Mouse (Mus musculus): ENCODE data around the gene Odf3b. TPM values are rescaled to one million over a fixed set of nuclear protein-coding genes. Genes with fewer than 3 reads are reported as not detected.

Odf3b gene
- polyA plus RNA-seq, 1 experiment from 2014 or later = 0.80 TPM

DNA sequence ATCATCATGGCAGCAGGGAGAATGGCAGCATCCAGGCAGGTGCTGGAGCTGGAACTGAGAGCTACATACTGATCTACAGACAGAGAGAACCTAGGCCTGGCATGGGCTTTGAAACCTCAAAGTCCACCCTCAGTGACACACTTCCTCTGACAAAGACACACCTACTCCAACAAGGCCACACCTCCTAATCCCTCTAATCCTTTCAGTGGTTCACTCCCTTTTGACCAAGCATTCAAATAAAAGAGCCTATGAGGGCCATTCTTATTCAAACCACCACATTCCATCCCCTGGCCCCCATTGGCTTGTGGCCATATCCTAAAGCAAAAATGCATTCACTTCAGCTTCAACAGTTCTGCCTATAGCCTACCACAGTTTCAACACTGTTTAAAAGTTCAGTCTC lies 27.6 kb upstream of the Odf3b start:
- Histone ChIP-seq H3K4me3 (ENCODE audit: low read depth, low read length) (no peak overlapping the region), H3K4me2 (replicated peaks; ENCODE audit: low read depth, low read length) (no peak overlapping the region), H3K27ac (ENCODE audit: low read length) (no peak overlapping the region), H3K4me1 (ENCODE audit: control insufficient read depth, insufficient read depth, low read length) (no peaks in the 10 kb centered on the region), H3K9me3 (ENCODE audit: control insufficient read depth, low read depth, low read length) (peaks cover 4% of the 10 kb centered on the region; the same call in 1 of the 2 replicates), H3K27me3 (ENCODE audit: control insufficient read depth, insufficient read depth, low read length) (no peaks in the 10 kb centered on the region), H3K9ac (replicated peaks; ENCODE audit: low read depth, low read length) (no peak overlapping the region), H3K36me3 (ENCODE audit: control insufficient read depth, insufficient read depth, low read length) (no peaks in the 10 kb centered on the region)
- ATAC-seq (ENCODE audit: insufficient number of reproducible peaks, insufficient read depth, low FRiP score, low read depth) = no peak

DNA sequence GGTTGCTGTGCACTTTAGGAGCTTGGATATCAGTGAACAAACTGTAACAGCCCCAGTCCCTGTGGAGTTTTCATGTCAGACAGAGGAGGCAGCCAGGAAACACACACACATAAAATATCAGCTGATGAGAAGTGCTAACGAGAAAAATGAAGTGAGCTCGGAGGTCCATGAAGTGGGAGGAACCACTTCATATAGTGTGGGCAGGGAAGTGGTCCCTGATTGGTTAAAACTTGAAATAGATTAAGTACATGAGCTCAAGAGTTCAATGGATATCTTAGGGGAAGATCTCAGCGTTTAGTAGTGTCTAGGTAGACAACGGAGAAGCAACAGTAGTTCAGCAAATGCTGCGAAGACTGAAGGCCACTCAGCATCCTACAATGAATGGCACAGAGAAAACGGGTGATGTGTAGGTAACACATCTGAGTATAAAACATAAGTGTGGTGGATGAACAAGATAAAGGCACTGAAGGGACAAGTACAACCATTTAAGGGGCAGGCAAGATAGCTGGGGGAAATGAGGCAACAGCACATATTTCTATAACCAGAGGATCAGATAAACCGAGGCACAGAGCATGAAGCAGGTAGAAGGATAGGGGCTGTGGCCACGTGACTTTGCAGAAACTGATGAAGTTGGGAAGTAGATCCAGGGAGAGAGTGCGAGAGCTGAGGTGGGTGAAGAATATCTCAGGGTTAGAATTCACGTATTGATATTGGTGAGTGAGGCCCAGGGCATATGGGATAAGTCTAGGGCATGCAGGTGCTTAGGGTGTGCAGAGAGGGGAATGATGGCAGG lies 25.9 kb upstream of the Odf3b start:
- no peak overlapping the region for H3K27ac ChIP-seq (ENCODE audit: low read length)
- H3K9me3 ChIP-seq (ENCODE audit: control insufficient read depth, low read depth, low read length) = peaks cover 4% of the 10 kb centered on the region; the same call in 1 of the 2 replicates
- H3K36me3 ChIP-seq (ENCODE audit: control insufficient read depth, insufficient read depth, low read length) = no peaks in the 10 kb centered on the region
- H3K4me2 ChIP-seq (replicated peaks; ENCODE audit: low read depth, low read length) = no peak overlapping the region
- H3K4me3 ChIP-seq (ENCODE audit: low read depth, low read length) = no peak overlapping the region
- no peak for ATAC-seq (ENCODE audit: insufficient number of reproducible peaks, insufficient read depth, low FRiP score, low read depth)
- H3K9ac ChIP-seq (replicated peaks; ENCODE audit: low read depth, low read length) = no peak overlapping the region
- WGBS = 82% methylated on average over 10 of the region's 10 CpGs
- H3K27me3 ChIP-seq (ENCODE audit: control insufficient read depth, insufficient read depth, low read length) = no peaks in the 10 kb centered on the region
- no peaks in the 10 kb centered on the region for H3K4me1 ChIP-seq (ENCODE audit: control insufficient read depth, insufficient read depth, low read length)

DNA sequence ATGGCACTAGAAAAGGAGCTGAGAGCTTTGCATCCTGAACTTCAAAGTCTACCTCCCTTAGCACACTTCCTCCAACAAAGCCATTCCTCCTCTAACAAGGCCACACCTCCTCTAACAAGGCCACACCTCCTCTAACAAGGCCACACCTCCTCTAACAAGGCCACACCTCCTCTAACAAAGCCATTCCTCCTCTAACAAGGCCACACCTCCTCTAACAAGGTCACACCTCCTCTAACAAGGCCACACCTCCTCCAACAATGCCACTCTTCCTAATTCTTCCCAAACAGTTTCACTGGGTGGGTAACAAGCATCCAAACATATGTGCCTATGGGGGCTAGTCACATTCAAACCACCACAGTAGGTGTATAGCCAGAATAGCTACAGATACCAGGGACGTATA lies 23.4 kb upstream of the Odf3b start:
- no peak for ATAC-seq (ENCODE audit: insufficient number of reproducible peaks, insufficient read depth, low FRiP score, low read depth)
- WGBS = 85% methylated on average over 1 of the region's 1 CpGs
- H3K36me3 ChIP-seq (ENCODE audit: control insufficient read depth, insufficient read depth, low read length) = no peaks in the 10 kb centered on the region
- H3K9ac ChIP-seq (replicated peaks; ENCODE audit: low read depth, low read length) = no peak overlapping the region
- no peak overlapping the region for H3K4me2 ChIP-seq (replicated peaks; ENCODE audit: low read depth, low read length)
- H3K4me3 ChIP-seq (ENCODE audit: low read depth, low read length) = no peak overlapping the region
- H3K27me3 ChIP-seq (ENCODE audit: control insufficient read depth, insufficient read depth, low read length) = no peaks in the 10 kb centered on the region
- no peak overlapping the region for H3K27ac ChIP-seq (ENCODE audit: low read length)
- no peaks in the 10 kb centered on the region for H3K4me1 ChIP-seq (ENCODE audit: control insufficient read depth, insufficient read depth, low read length)
- no peaks in the 10 kb centered on the region for H3K9me3 ChIP-seq (ENCODE audit: control insufficient read depth, low read depth, low read length)

GRCm38 (mm10) chr15:89399716-89400115 lies 20.6 kb upstream of the Odf3b start:
- Histone ChIP-seq H3K4me2 (replicated peaks; ENCODE audit: low read depth, low read length) (no peak overlapping the region), H3K9me3 (ENCODE audit: control insufficient read depth, low read depth, low read length) (no peaks in the 10 kb centered on the region), H3K9ac (replicated peaks; ENCODE audit: low read depth, low read length) (no peak overlapping the region), H3K4me3 (ENCODE audit: low read depth, low read length) (no peak overlapping the region), H3K4me1 (ENCODE audit: control insufficient read depth, insufficient read depth, low read length) (no peaks in the 10 kb centered on the region), H3K36me3 (ENCODE audit: control insufficient read depth, insufficient read depth, low read length) (no peaks in the 10 kb centered on the region), H3K27me3 (ENCODE audit: control insufficient read depth, insufficient read depth, low read length) (no peaks in the 10 kb centered on the region), H3K27ac (ENCODE audit: low read length) (no peak overlapping the region)
- 47% methylated on average over 1 of the region's 1 CpGs for WGBS
- no peak for ATAC-seq (ENCODE audit: insufficient number of reproducible peaks, insufficient read depth, low FRiP score, low read depth)

- H3K9ac ChIP-seq (replicated peaks; ENCODE audit: low read depth, low read length) = no peak overlapping the region
- H3K4me2 ChIP-seq (replicated peaks; ENCODE audit: low read depth, low read length) = no peak overlapping the region
- ATAC-seq (ENCODE audit: insufficient number of reproducible peaks, insufficient read depth, low FRiP score, low read depth) = no peak
- no peak overlapping the region for H3K27ac ChIP-seq (ENCODE audit: low read length)
- no peaks in the 10 kb centered on the region for H3K27me3 ChIP-seq (ENCODE audit: control insufficient read depth, insufficient read depth, low read length)
- 86% methylated on average over 2 of the region's 2 CpGs for WGBS
- no peaks in the 10 kb centered on the region for H3K4me1 ChIP-seq (ENCODE audit: control insufficient read depth, insufficient read depth, low read length)
- H3K36me3 ChIP-seq (ENCODE audit: control insufficient read depth, insufficient read depth, low read length) = no peaks in the 10 kb centered on the region
- no peak overlapping the region for H3K4me3 ChIP-seq (ENCODE audit: low read depth, low read length)
- no peaks in the 10 kb centered on the region for H3K9me3 ChIP-seq (ENCODE audit: control insufficient read depth, low read depth, low read length)
These were observed 19.1 kb upstream of the Odf3b start for GRCm38 (mm10) chr15:89398146-89398545.

- H3K9me3 ChIP-seq (ENCODE audit: control insufficient read depth, low read depth, low read length) = no peaks in the 10 kb centered on the region
- H3K4me1 ChIP-seq (ENCODE audit: control insufficient read depth, insufficient read depth, low read length) = no peaks in the 10 kb centered on the region
- no peaks in the 10 kb centered on the region for H3K27me3 ChIP-seq (ENCODE audit: control insufficient read depth, insufficient read depth, low read length)
- H3K4me3 ChIP-seq (ENCODE audit: low read depth, low read length) = no peak overlapping the region
- 86% methylated on average over 4 of the region's 4 CpGs for WGBS
- no peak for ATAC-seq (ENCODE audit: insufficient number of reproducible peaks, insufficient read depth, low FRiP score, low read depth)
- no peak overlapping the region for H3K9ac ChIP-seq (replicated peaks; ENCODE audit: low read depth, low read length)
- H3K4me2 ChIP-seq (replicated peaks; ENCODE audit: low read depth, low read length) = no peak overlapping the region
- no peak overlapping the region for H3K27ac ChIP-seq (ENCODE audit: low read length)
- H3K36me3 ChIP-seq (ENCODE audit: control insufficient read depth, insufficient read depth, low read length) = no peaks in the 10 kb centered on the region
These were observed 17.8 kb upstream of the Odf3b start for GRCm38 (mm10) chr15:89396883-89397282.

- Histone ChIP-seq H3K27ac (ENCODE audit: low read length) (no peak overlapping the region), H3K4me1 (ENCODE audit: control insufficient read depth, insufficient read depth, low read length) (no peaks in the 10 kb centered on the region), H3K36me3 (ENCODE audit: control insufficient read depth, insufficient read depth, low read length) (no peaks in the 10 kb centered on the region), H3K4me2 (replicated peaks; ENCODE audit: low read depth, low read length) (no peak overlapping the region), H3K9ac (replicated peaks; ENCODE audit: low read depth, low read length) (no peak overlapping the region), H3K27me3 (ENCODE audit: control insufficient read depth, insufficient read depth, low read length) (no peaks in the 10 kb centered on the region), H3K9me3 (ENCODE audit: control insufficient read depth, low read depth, low read length) (no peaks in the 10 kb centered on the region), H3K4me3 (ENCODE audit: low read depth, low read length) (no peak overlapping the region)
- ATAC-seq (ENCODE audit: insufficient number of reproducible peaks, insufficient read depth, low FRiP score, low read depth) = no peak
- WGBS = 91% methylated on average over 10 of the region's 10 CpGs
These were observed 11.0 kb upstream of the Odf3b start for GRCm38 (mm10) chr15:89390081-89390480.

DNA sequence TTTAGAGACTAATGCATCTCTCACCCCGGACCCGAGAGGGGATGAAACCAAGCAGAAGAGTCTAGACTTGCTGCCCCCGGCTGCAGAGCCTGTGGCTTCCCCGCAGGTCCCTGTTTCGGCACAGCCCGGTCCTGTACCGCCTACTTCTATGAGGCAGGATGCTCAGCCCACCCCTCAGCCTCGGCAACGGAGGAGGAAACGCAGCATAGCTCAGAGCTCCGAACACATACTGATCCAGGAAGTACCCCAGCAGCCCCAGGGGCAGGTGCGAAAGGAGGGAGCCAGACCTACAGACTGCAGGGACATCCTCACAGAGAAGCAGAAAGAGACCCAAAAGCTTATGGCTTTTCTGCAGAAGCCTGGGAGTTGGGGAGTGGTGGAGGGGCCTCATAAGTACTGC lies 8.0 kb upstream of the Odf3b start:
- no peaks in the 10 kb centered on the region for H3K27me3 ChIP-seq (ENCODE audit: control insufficient read depth, insufficient read depth, low read length)
- 41% methylated on average over 12 of the region's 12 CpGs for WGBS

DNA sequence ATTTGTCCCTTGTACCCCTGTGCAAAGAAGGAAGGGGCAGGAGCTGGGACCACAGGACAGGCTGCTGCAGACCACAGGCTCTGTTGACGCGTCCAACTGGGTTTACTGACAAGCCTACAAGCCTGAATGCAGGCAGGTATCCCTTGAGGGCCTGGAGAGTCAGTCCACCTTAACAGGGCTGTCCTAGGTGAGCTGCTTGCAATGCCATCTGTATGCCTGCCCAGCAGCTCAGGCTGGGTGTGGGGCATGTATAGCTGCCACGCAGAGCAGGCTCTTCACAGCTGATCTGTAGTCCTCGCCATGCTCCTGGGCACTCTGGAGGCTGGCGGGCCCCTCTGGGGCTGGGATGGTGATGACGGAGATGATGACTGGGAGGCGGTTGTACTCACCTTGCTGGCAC lies 5.5 kb upstream of the Odf3b start, which contains the start of gene Klhdc7b:
TSS of gene Klhdc7b (plus strand) at position 301 of the 400 bp plus-strand sequence.
- Histone ChIP-seq H3K27ac (ENCODE audit: low read length) (no peak within 1 kb of the TSS), H3K27me3 (ENCODE audit: control insufficient read depth, insufficient read depth, low read length) (peaks cover under 1% of the 10 kb centered on the region; the same call in 1 of the 2 replicates), H3K36me3 (ENCODE audit: control insufficient read depth, insufficient read depth, low read length) (no peaks in the 10 kb centered on the region), H3K9ac (replicated peaks; ENCODE audit: low read depth, low read length) (no peak within 1 kb of the TSS), H3K4me1 (ENCODE audit: control insufficient read depth, insufficient read depth, low read length) (no peaks in the 10 kb centered on the region), H3K4me2 (replicated peaks; ENCODE audit: low read depth, low read length) (no peak within 1 kb of the TSS), H3K4me3 (ENCODE audit: low read depth, low read length) (no peak within 1 kb of the TSS), H3K9me3 (ENCODE audit: control insufficient read depth, low read depth, low read length) (no peaks in the 10 kb centered on the region)
- ATAC-seq (ENCODE audit: insufficient number of reproducible peaks, insufficient read depth, low FRiP score, low read depth) = no peak
- WGBS = 89% methylated on average over 7 of the region's 7 CpGs

More for the DNA sequence above, 8.0 kb upstream of the Odf3b start:
- no peaks in the 10 kb centered on the region for H3K4me1 ChIP-seq (ENCODE audit: control insufficient read depth, insufficient read depth, low read length)
- H3K9me3 ChIP-seq (ENCODE audit: control insufficient read depth, low read depth, low read length) = no peaks in the 10 kb centered on the region
- no peak overlapping the region for H3K4me2 ChIP-seq (replicated peaks; ENCODE audit: low read depth, low read length)
- H3K4me3 ChIP-seq (ENCODE audit: low read depth, low read length) = no peak overlapping the region
- no peak overlapping the region for H3K9ac ChIP-seq (replicated peaks; ENCODE audit: low read depth, low read length)
- H3K27ac ChIP-seq (ENCODE audit: low read length) = no peak overlapping the region
- H3K36me3 ChIP-seq (ENCODE audit: control insufficient read depth, insufficient read depth, low read length) = no peaks in the 10 kb centered on the region
- no peak for ATAC-seq (ENCODE audit: insufficient number of reproducible peaks, insufficient read depth, low FRiP score, low read depth)

Measured in stomach, embryonic 14.5 days (tissue).